Mouse (Mus musculus): ENCODE measurements around the gene Msh6. TPM values are rescaled to one million over a fixed set of nuclear protein-coding genes. Genes with fewer than 3 reads are reported as not detected.
"Not testable (repeated sequence)": the region's sequence is repeated elsewhere in the genome, so short reads cannot be mapped to it uniquely, and the experiment has no call there.

Gene Msh6
- total RNA-seq, 1 experiment = 247 TPM

DNA sequence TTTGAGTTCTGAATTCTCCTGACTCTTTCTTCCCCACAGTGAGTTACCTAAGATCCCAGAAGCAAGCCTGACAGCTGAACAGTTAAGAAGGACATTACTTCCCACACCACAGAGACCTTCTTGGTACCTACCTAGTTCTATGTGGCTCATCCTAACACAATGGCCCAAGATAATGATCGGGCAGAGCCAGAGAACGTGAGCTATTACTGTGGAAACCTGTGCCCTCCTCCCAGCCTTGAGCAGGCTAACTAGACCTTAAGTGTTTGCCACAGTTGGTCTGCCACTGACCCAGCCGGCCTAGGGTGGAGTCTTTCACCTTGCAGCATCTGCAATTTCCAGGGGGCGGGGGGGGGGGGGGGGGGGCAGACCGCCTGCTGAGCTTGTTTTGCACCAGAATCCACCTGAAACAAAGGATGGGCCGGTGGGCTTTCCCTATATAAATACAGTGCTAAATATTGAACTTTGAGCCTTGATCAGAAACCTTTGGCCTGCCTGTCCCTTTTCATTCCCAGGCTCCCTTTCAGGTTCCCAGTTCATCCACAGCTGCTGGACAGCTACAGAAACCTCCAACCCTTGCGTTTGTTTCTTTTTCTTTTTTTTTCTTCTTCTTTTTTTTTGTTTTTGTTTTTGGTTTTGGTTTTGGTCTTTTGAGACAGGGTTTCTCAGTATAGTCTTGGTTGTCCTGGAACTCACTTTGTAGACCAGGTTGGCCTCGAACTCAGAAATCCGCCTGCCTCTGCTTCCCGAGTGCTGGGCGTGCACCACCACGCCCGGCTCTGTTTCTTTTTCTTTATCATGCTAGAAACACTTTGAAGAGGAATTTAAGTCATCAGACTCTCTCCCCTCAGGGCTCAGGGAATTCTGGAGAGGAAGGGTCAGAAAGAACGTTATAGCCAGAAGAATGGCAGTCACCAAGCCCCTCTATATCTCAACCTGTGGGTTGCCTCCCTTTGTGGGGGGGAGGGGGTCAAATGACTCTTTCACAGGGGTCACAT is 11.5 kb upstream of the Msh6 start:
- in situ Hi-C loops (cut with MboI; ENCODE audit: low sequenced_read_pairs in 2 of 2, unreplicated experiment in 2 of 2) = no loop called here
- no peak for DNase-seq (ENCODE audit: low read depth, low spot score)

GRCm38 (mm10) chr17:87968483-87968926 is 6.4 kb upstream of the Msh6 start:
- H3K4me3 ChIP-seq (ENCODE audit: insufficient read depth in 1 of 2, low read depth in 1 of 2, low read length in 2 of 2, poor library complexity in 1 of 2, severe bottlenecking in 1 of 2); H3K4me1 ChIP-seq (ENCODE audit: control insufficient read depth in 2 of 2, insufficient read depth in 2 of 2, low read length in 2 of 2, poor library complexity in 1 of 2); H3K36me3 ChIP-seq (ENCODE audit: control insufficient read depth, insufficient read depth, low read length, poor library complexity, severe bottlenecking); in situ Hi-C loops (cut with MboI; ENCODE audit: low sequenced_read_pairs in 2 of 2, unreplicated experiment in 2 of 2); DNase-seq (ENCODE audit: low read depth, low spot score); H3K27ac ChIP-seq (ENCODE audit: insufficient read depth, low read depth, low read length, poor library complexity, severe bottlenecking); H3K9ac ChIP-seq (ENCODE audit: insufficient read depth, low read depth, low read length, poor library complexity, severe bottlenecking): not testable (repeated sequence)
- peaks cover 11% of the 10 kb centered on the region for H3K9me3 ChIP-seq (ENCODE audit: control insufficient read depth, insufficient read depth, low read depth, low read length)

More for the DNA sequence above, 11.5 kb upstream of the Msh6 start:
- Histone ChIP-seq H3K9ac (ENCODE audit: insufficient read depth, low read depth, low read length, poor library complexity, severe bottlenecking) (no peak overlapping the region), H3K27ac (ENCODE audit: insufficient read depth, low read depth, low read length, poor library complexity, severe bottlenecking) (peak overlapping the region; percentile 58; the same call in 1 of the 2 replicates), H3K36me3 (ENCODE audit: control insufficient read depth, insufficient read depth, low read length, poor library complexity, severe bottlenecking) (no peaks in the 10 kb centered on the region), H3K9me3 (ENCODE audit: control insufficient read depth, insufficient read depth, low read depth, low read length) (peaks cover 11% of the 10 kb centered on the region), H3K4me3 (ENCODE audit: insufficient read depth in 1 of 2, low read depth in 1 of 2, low read length in 2 of 2, poor library complexity in 1 of 2, severe bottlenecking in 1 of 2) (no peak overlapping the region), H3K4me1 (ENCODE audit: control insufficient read depth in 2 of 2, insufficient read depth in 2 of 2, low read length in 2 of 2, poor library complexity in 1 of 2) (no peaks in the 10 kb centered on the region)
- TF ChIP-seq HCFC1 (IDR thresholded peaks at IDR 0.05; ENCODE audit: borderline replicate concordance, insufficient read depth, low read length) = no peak
- TF ChIP-seq CHD2 (IDR thresholded peaks at IDR 0.05; ENCODE audit: low read depth, low read length) = no peak
- TF ChIP-seq MAFK (IDR thresholded peaks at IDR 0.05; ENCODE audit: insufficient read depth, low read depth, low read length) = no peak
- no peak for TF ChIP-seq ZC3H11A (IDR thresholded peaks at IDR 0.05; ENCODE audit: borderline replicate concordance, low read depth, low read length)
- no peak for TF ChIP-seq ZNF384 (IDR thresholded peaks at IDR 0.05; ENCODE audit: low read depth, low read length)

DNA sequence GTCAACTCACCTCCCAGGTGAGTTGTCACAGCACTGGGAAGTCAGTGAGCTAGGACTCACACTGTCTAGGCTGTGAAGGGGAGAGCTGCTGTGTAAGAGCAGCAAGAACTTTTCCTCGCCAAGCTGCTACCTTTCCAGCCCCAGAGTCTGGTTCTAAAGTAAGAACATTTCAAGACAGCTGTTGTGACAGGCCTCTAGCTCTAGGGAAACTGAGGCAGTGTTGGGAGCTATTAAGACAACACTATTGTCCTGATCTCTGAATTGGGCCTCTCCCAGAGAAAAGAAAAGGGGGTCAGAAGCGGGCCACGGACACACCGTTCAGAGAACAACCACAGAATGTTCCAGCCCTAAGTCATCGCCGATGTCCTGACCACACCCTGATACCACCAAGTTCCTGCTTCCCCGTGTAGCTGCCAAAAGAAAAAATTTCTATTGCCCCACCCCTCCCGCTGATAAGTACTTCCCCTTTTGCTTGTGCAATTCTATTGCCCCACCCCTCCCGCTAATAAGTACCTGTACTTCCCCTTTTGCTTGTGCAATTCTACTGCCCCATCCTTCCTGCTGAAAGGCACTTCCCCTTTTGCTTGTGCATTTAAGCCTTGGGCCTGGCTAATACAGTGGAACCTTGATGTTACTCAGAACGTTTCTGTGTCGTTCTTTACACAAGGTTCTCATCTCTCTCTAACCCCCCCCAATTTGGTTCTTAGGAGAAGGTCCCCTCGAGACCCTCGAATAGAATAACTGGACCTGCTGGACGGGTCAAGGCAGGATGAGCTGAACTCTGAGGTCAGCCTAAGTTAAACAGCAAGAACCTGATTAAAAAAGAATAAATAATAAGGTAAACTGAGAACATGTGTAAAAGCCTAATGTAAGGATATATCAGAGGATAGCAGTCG is 2.9 kb upstream of the Msh6 start:
- H3K4me1 ChIP-seq (ENCODE audit: control insufficient read depth in 2 of 2, insufficient read depth in 2 of 2, low read length in 2 of 2, poor library complexity in 1 of 2); H3K36me3 ChIP-seq (ENCODE audit: control insufficient read depth, insufficient read depth, low read length, poor library complexity, severe bottlenecking); H3K9me3 ChIP-seq (ENCODE audit: control insufficient read depth, insufficient read depth, low read depth, low read length); in situ Hi-C loops (cut with MboI; ENCODE audit: low sequenced_read_pairs in 2 of 2, unreplicated experiment in 2 of 2); DNase-seq (ENCODE audit: low read depth, low spot score); H3K4me3 ChIP-seq (ENCODE audit: insufficient read depth in 1 of 2, low read depth in 1 of 2, low read length in 2 of 2, poor library complexity in 1 of 2, severe bottlenecking in 1 of 2); H3K9ac ChIP-seq (ENCODE audit: insufficient read depth, low read depth, low read length, poor library complexity, severe bottlenecking): not testable (repeated sequence)
- H3K27ac ChIP-seq (ENCODE audit: insufficient read depth, low read depth, low read length, poor library complexity, severe bottlenecking) = peak overlapping the region; percentile 98; the same call in 1 of the 2 replicates

DNA sequence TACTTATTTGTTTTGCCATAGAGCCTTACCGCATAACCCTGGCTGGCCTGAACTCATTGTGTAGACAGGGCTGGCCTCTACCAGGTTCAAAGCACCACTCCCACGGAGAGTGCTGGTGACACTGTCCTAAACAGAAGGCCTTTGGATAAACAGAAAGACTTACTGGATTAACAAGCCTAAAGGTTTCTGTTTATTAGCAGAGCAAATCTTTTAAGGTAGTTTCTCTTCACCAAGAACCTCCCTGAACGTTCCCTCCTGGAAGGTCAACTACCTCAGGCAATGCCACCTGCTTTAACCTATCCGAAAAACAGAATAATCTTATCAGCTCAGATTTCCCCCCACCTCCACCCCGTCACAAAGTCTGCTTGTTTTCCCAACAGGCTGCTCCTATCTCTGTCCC is 2.0 kb upstream of the Msh6 start:
- DNase-seq (ENCODE audit: low read depth, low spot score) = no peak
- Histone ChIP-seq H3K27ac (ENCODE audit: insufficient read depth, low read depth, low read length, poor library complexity, severe bottlenecking) (peak overlapping the region; percentile 98), H3K36me3 (ENCODE audit: control insufficient read depth, insufficient read depth, low read length, poor library complexity, severe bottlenecking) (peaks cover 11% of the 10 kb centered on the region), H3K9me3 (ENCODE audit: control insufficient read depth, insufficient read depth, low read depth, low read length) (no peaks in the 10 kb centered on the region), H3K9ac (ENCODE audit: insufficient read depth, low read depth, low read length, poor library complexity, severe bottlenecking) (peak overlapping the region; percentile 50; the same call in 1 of the 2 replicates), H3K4me3 (ENCODE audit: insufficient read depth in 1 of 2, low read depth in 1 of 2, low read length in 2 of 2, poor library complexity in 1 of 2, severe bottlenecking in 1 of 2) (0 out of 4 replicates have a peak overlapping the region, but pooled peaks of 1 of the 2 experiments have one; percentile 45), H3K4me1 (ENCODE audit: control insufficient read depth in 2 of 2, insufficient read depth in 2 of 2, low read length in 2 of 2, poor library complexity in 1 of 2) (peaks cover 7 to 9% of the 10 kb centered on the region in 2 experiments; a peak in 3 of 4 replicates)
- TF ChIP-seq MAFK (IDR thresholded peaks at IDR 0.05; ENCODE audit: insufficient read depth, low read depth, low read length) (no peak), CHD2 (IDR thresholded peaks at IDR 0.05; ENCODE audit: low read depth, low read length) (no peak), ZC3H11A (IDR thresholded peaks at IDR 0.05; ENCODE audit: borderline replicate concordance, low read depth, low read length) (no peak), HCFC1 (IDR thresholded peaks at IDR 0.05; ENCODE audit: borderline replicate concordance, insufficient read depth, low read length) (no peak), ZNF384 (IDR thresholded peaks at IDR 0.05; ENCODE audit: low read depth, low read length) (no peak)
- in situ Hi-C loops (cut with MboI; ENCODE audit: low sequenced_read_pairs in 2 of 2, unreplicated experiment in 2 of 2) = no loop called here
